Mouse (Mus musculus): ENCODE measurements around the gene Myo1c.

Myo1c gene

GRCm38 (mm10) chr11:75703748-75704147 lies 53.4 kb downstream of the Myo1c start:
- intact Hi-C loops (cut with DNase I) = no loop called here

- intact Hi-C loops (cut with DNase I) = no loop called here
Measured at GRCm38 (mm10) chr11:75713949-75714348, 63.6 kb downstream of the Myo1c start.

GRCm38 (mm10) chr11:75715556-75715955 lies 65.3 kb downstream of the Myo1c start:
- intact Hi-C loops (cut with DNase I) = no loop called here

- intact Hi-C loops (cut with DNase I) = no loop called here
Measured at GRCm38 (mm10) chr11:75716661-75717325, 66.5 kb downstream of the Myo1c start.

GRCm38 (mm10) chr11:75722339-75722738 lies 72.0 kb downstream of the Myo1c start:
- intact Hi-C loops (cut with DNase I) = no loop called here
